Mouse (Mus musculus) hindbrain, embryonic 15.5 days (tissue): ENCODE data around the gene Proca1. TPM values are rescaled to one million over a fixed set of nuclear protein-coding genes. Genes with fewer than 3 reads are reported as not detected.

ENCODE experiments used
- ATAC-seq: fragments of 200-750 bp; cut with Nextera tagmentation; 2 replicates; pipeline ENCODE4 v1.8.0; 2017; ENCODE audit warnings: low read depth, moderate number of reproducible peaks, moderate TSS enrichment; ENCODE audit not compliant: low FRiP score
- H3K27ac ChIP-seq: fragments of 300-500 bp; sonication (generic); replicated peaks from 2 replicates; pipeline ENCODE4 v1.5.1; 2015; ENCODE audit warnings: mild to moderate bottlenecking, inconsistent platforms
- H3K27me3 ChIP-seq: fragments of 300-500 bp; sonication (generic); 2 replicates; pipeline ENCODE4 v1.6.1; 2015; ENCODE audit warnings: control low read depth, inconsistent platforms
- H3K36me3 ChIP-seq: fragments of 300-500 bp; sonication (generic); 2 replicates; pipeline ENCODE4 v1.6.1; 2015; ENCODE audit warnings: control low read depth, inconsistent platforms
- H3K4me1 ChIP-seq: fragments of 300-500 bp; sonication (generic); replicated peaks from 2 replicates; pipeline ENCODE4 v1.6.1; 2015; ENCODE audit warnings: control low read depth, inconsistent platforms
- H3K4me2 ChIP-seq: fragments of 300-500 bp; sonication (generic); 2 replicates; pipeline ENCODE4 v1.6.1; 2015; ENCODE audit warnings: moderate library complexity, mild to moderate bottlenecking, inconsistent platforms
- H3K4me3 ChIP-seq: fragments of 300-500 bp; sonication (generic); 2 replicates; pipeline ENCODE4 v1.5.1; 2015; ENCODE audit warnings: mild to moderate bottlenecking, inconsistent platforms
- H3K9ac ChIP-seq: fragments of 300-500 bp; sonication (generic); 2 replicates; pipeline ENCODE4 v1.6.1; 2015; ENCODE audit warnings: inconsistent platforms
- H3K9me3 ChIP-seq: fragments of 300-500 bp; sonication (generic); 2 replicates; pipeline ENCODE4 v1.6.1; 2016; ENCODE audit warnings: control low read depth, inconsistent platforms
- WGBS: fragments of 180-500 bp; shearing (Covaris S2); methylation state at CpG from one replicate; pipeline ENCODE4 v1.1.7; 2015; 5-methylcytosine and 5-hydroxymethylcytosine counted together
- polyA plus RNA-seq: library from polyadenylated mRNA; unstranded; fragments of >200 nt; fragmentation: Nextera tagmentation; extraction: Ambion mirVana; gene quantifications from 2 replicates; pipeline ENCODE4 v1.2.1, GENCODE M21; 2015

Proca1 gene
- polyA plus RNA-seq, 1 experiment from 2014 or later, result 3.2 TPM

GRCm38 (mm10) chr11:78210615-78211014 is 17.4 kb downstream of the Proca1 start:
- no peaks in the 10 kb centered on the region for H3K4me1 ChIP-seq
- no peak overlapping the region for H3K27ac ChIP-seq
- H3K36me3 ChIP-seq, result peaks cover 93% of the 10 kb centered on the region
- 72% methylated on average over 7 of the region's 7 CpGs for WGBS
- no peak overlapping the region for H3K4me2 ChIP-seq
- no peaks in the 10 kb centered on the region for H3K9me3 ChIP-seq
- H3K4me3 ChIP-seq, result no peak overlapping the region
- no peak overlapping the region for H3K9ac ChIP-seq
- no peak for ATAC-seq
- H3K27me3 ChIP-seq, result no peaks in the 10 kb centered on the region

GRCm38 (mm10) chr11:78211513-78211912 is 18.3 kb downstream of the Proca1 start:
- Histone ChIP-seq H3K4me1 (no peaks in the 10 kb centered on the region), H3K4me3 (no peak overlapping the region), H3K27me3 (no peaks in the 10 kb centered on the region), H3K27ac (no peak overlapping the region), H3K36me3 (peaks cover 94% of the 10 kb centered on the region), H3K9ac (no peak overlapping the region), H3K9me3 (no peaks in the 10 kb centered on the region), H3K4me2 (no peak overlapping the region)
- 91% methylated on average over 5 of the region's 5 CpGs for WGBS
- ATAC-seq, result no peak

GRCm38 (mm10) chr11:78213086-78213817 is 20.1 kb downstream of the Proca1 start:
- ATAC-seq, result no peak
- Histone ChIP-seq H3K9me3 (no peaks in the 10 kb centered on the region), H3K27me3 (no peaks in the 10 kb centered on the region), H3K4me2 (no peak overlapping the region), H3K9ac (no peak overlapping the region), H3K4me1 (no peaks in the 10 kb centered on the region), H3K36me3 (peaks cover 93% of the 10 kb centered on the region), H3K4me3 (no peak overlapping the region), H3K27ac (no peak overlapping the region)
- WGBS, result 96% methylated on average over 14 of the region's 14 CpGs

GRCm38 (mm10) chr11:78215709-78216317 is 22.6 kb downstream of the Proca1 start:
- H3K36me3 ChIP-seq, result peaks cover 93% of the 10 kb centered on the region
- 81% methylated on average over 11 of the region's 11 CpGs for WGBS
- no peak overlapping the region for H3K4me2 ChIP-seq
- no peaks in the 10 kb centered on the region for H3K27me3 ChIP-seq
- H3K4me1 ChIP-seq, result no peaks in the 10 kb centered on the region
- H3K9ac ChIP-seq, result no peak overlapping the region
- no peak overlapping the region for H3K4me3 ChIP-seq
- H3K9me3 ChIP-seq, result no peaks in the 10 kb centered on the region
- H3K27ac ChIP-seq, result peak overlapping the region; percentile 74
- ATAC-seq, result peak; percentile 79

- Histone ChIP-seq H3K9me3 (no peaks in the 10 kb centered on the region), H3K4me3 (no peak overlapping the region), H3K27me3 (no peaks in the 10 kb centered on the region), H3K27ac (no peak overlapping the region), H3K9ac (no peak overlapping the region), H3K36me3 (peaks cover 96% of the 10 kb centered on the region), H3K4me2 (no peak overlapping the region), H3K4me1 (no peaks in the 10 kb centered on the region)
- no peak for ATAC-seq
- 90% methylated on average over 4 of the region's 4 CpGs for WGBS
Measured at GRCm38 (mm10) chr11:78223586-78223985, 30.4 kb downstream of the Proca1 start.

GRCm38 (mm10) chr11:78231518-78231917 is 38.3 kb downstream of the Proca1 start:
- Histone ChIP-seq H3K4me2 (no peak overlapping the region), H3K4me3 (no peak overlapping the region), H3K9me3 (no peaks in the 10 kb centered on the region), H3K36me3 (peaks cover 70% of the 10 kb centered on the region), H3K4me1 (no peaks in the 10 kb centered on the region), H3K27ac (no peak overlapping the region), H3K9ac (no peak overlapping the region), H3K27me3 (no peaks in the 10 kb centered on the region)
- ATAC-seq, result no peak
- WGBS, result 96% methylated on average over 6 of the region's 6 CpGs

GRCm38 (mm10) chr11:78240193-78240857 is 47.1 kb downstream of the Proca1 start:
- ATAC-seq, result no peak
- no peak overlapping the region for H3K4me2 ChIP-seq

GRCm38 (mm10) chr11:78245261-78245626 is 52.1 kb downstream of the Proca1 start:
- Histone ChIP-seq H3K27me3 (no peaks in the 10 kb centered on the region), H3K27ac (peak overlapping the region; percentile 100), H3K4me2 (peak overlapping the region; percentile 73), H3K9me3 (no peaks in the 10 kb centered on the region), H3K4me3 (peak overlapping the region; percentile 99), H3K9ac (peak overlapping the region; percentile 93), H3K4me1 (peaks cover 55% of the 10 kb centered on the region), H3K36me3 (0 out of 2 replicates have a peak, but pooled peaks cover 5% of the 10 kb centered on the region)
- WGBS, result 0% methylated on average over 19 of the region's 19 CpGs
- ATAC-seq, result peak; percentile 43; the same call in 1 of the 2 replicates

More at GRCm38 (mm10) chr11:78240193-78240857, 47.1 kb downstream of the Proca1 start:
- Histone ChIP-seq H3K4me1 (peaks cover 25% of the 10 kb centered on the region), H3K27ac (no peak overlapping the region), H3K4me3 (no peak overlapping the region), H3K36me3 (peaks cover 12% of the 10 kb centered on the region), H3K9me3 (no peaks in the 10 kb centered on the region), H3K9ac (no peak overlapping the region), H3K27me3 (no peaks in the 10 kb centered on the region)
- 81% methylated on average over 9 of the region's 9 CpGs for WGBS

GRCm38 (mm10) chr11:78245627-78246317 is 52.6 kb downstream of the Proca1 start, which contains the start of the genes Sdf2 and Supt6:
TSS of gene Sdf2 (plus strand) at chr11:78245746.
TSS of gene Supt6 (minus strand) at chr11:78245987.
- Histone ChIP-seq H3K36me3 (peaks cover 2% of the 10 kb centered on the region; the same call in 1 of the 2 replicates), H3K4me1 (peaks cover 55% of the 10 kb centered on the region), H3K9ac (peak within 1 kb of the TSS; percentile 93), H3K4me2 (peak within 1 kb of the TSS; percentile 73), H3K27me3 (no peaks in the 10 kb centered on the region), H3K9me3 (no peaks in the 10 kb centered on the region), H3K4me3 (peak within 1 kb of the TSS; percentile 99), H3K27ac (peak within 1 kb of the TSS; percentile 100)
- under 1% methylated on average over 50 of the region's 50 CpGs for WGBS
- peak; percentile 94 for ATAC-seq

GRCm38 (mm10) chr11:78246318-78247011 is 53.3 kb downstream of the Proca1 start:
- H3K27ac ChIP-seq, result peak overlapping the region; percentile 100
- H3K4me2 ChIP-seq, result peak overlapping the region; percentile 73
- peak overlapping the region; percentile 93 for H3K9ac ChIP-seq
- H3K27me3 ChIP-seq, result no peaks in the 10 kb centered on the region
- no peak for ATAC-seq
- peaks cover 55% of the 10 kb centered on the region for H3K4me1 ChIP-seq
- WGBS, result 54% methylated on average over 7 of the region's 7 CpGs
- H3K9me3 ChIP-seq, result no peaks in the 10 kb centered on the region
- H3K4me3 ChIP-seq, result peak overlapping the region; percentile 99
- H3K36me3 ChIP-seq, result peaks cover 7% of the 10 kb centered on the region; the same call in 1 of the 2 replicates

- Histone ChIP-seq H3K4me1 (peaks cover 55% of the 10 kb centered on the region), H3K4me3 (peak overlapping the region; percentile 99), H3K4me2 (peak overlapping the region; percentile 73), H3K27me3 (no peaks in the 10 kb centered on the region), H3K9ac (peak overlapping the region; percentile 93; the same call in 1 of the 2 replicates), H3K36me3 (peaks cover 12% of the 10 kb centered on the region), H3K9me3 (no peaks in the 10 kb centered on the region), H3K27ac (no peak overlapping the region)
- 66% methylated on average over 3 of the region's 3 CpGs for WGBS
- no peak for ATAC-seq
Measured at GRCm38 (mm10) chr11:78247012-78247348, 53.8 kb downstream of the Proca1 start.
